ENCODE assay signal across 18 mouse cellular contexts in the genomic region with DNA sequence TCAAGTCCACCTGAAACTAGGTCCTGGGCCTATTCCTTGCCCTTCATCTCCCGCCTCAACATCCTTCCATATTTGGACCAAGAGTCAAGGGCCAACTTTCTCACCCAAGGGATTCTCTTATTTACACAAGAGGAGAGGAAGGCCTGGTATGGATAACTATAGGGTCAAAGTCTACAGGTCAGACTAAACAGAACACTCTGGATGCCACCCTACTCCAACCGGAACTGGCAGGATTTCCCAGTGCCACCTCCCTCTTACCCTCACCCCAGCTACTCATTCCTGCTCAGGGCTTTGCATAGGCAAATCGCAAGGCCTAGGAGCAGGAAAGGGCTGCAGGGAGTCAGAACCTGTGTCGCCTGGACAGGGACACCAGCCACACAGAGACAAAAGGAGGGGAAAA. TPM values are rescaled to one million over a fixed set of nuclear protein-coding genes. Genes with fewer than 3 reads are reported as not detected.
"Had no signal": no experiment of that assay in that cellular context is flagged by ENCODE, and none has a peak within 500 bp of the region (broad histone marks: within the 10 kb centered on the region; RNA-seq: fewer than 3 reads in every experiment).

No protein-coding gene starts in this region.

- H3K9ac ChIP-seq: liver, embryonic 14.5 days; lung, embryonic 15.5 days; midbrain, embryonic 13.5 days; midbrain, embryonic 15.5 days; neural tube, embryonic 12.5 days had no signal

- H3K27me3 ChIP-seq: lung, embryonic 15.5 days; midbrain, embryonic 13.5 days; midbrain, embryonic 15.5 days; neural tube, embryonic 12.5 days had no signal

- H3K36me3 ChIP-seq: lung, embryonic 15.5 days; midbrain, embryonic 13.5 days; midbrain, embryonic 15.5 days; neural tube, embryonic 12.5 days had no signal

- DNase-seq: lung, adult 2 months; lung, postnatal 14 days; lung, postnatal 36 days; right cerebral cortex, postnatal 14 days; spleen, adult 18-20 months; thymus, adult 18-20 months; thymus, postnatal 14 days; thymus, postnatal 36 days had no signal

- H3K27ac ChIP-seq: liver, embryonic 14.5 days; lung, embryonic 15.5 days; midbrain, embryonic 13.5 days; midbrain, embryonic 15.5 days; neural tube, embryonic 12.5 days had no signal

- H3K4me2 ChIP-seq: lung, embryonic 15.5 days; midbrain, embryonic 11.5 days; midbrain, embryonic 13.5 days; midbrain, embryonic 15.5 days; neural tube, embryonic 12.5 days had no signal

- H3K4me3 ChIP-seq: lung, embryonic 15.5 days; megakaryocyte, embryonic 14.5 days; midbrain, embryonic 13.5 days; midbrain, embryonic 15.5 days; neural tube, embryonic 12.5 days had no signal

- ATAC-seq: lung, postnatal 0 days; midbrain, embryonic 13.5 days; midbrain, embryonic 15.5 days had no signal

- H3K9me3 ChIP-seq: lung, embryonic 15.5 days; megakaryocyte, embryonic 14.5 days; midbrain, embryonic 13.5 days; midbrain, embryonic 15.5 days; neural tube, embryonic 12.5 days had no signal

RNA-seq across cellular contexts. Expression of a gene that starts 1.7 kb away (rescaled TPM):
- polyA plus RNA-seq: liver, embryonic 14.5 days; liver, embryonic 16.5 days; lung, embryonic 15.5 days; lung, postnatal 0 days; stomach, embryonic 14.5 days had no signal
